Mouse (Mus musculus) megakaryocyte, embryonic 14.5 days (primary cell): Measurements from ENCODE around the gene Gng12.

Experiments used
- FLI1 ChIP-seq: IDR thresholded peaks from 2 replicates; pipeline ENCODE4 v1.6.1; 2012; ENCODE audit warnings: low read length, inconsistent platforms, mixed read lengths
- GATA1 ChIP-seq: IDR thresholded peaks from 3 replicates; pipeline ENCODE4 v1.6.1; 2012; ENCODE audit warnings: mixed read lengths, low read length, inconsistent platforms, borderline replicate concordance

DNA sequence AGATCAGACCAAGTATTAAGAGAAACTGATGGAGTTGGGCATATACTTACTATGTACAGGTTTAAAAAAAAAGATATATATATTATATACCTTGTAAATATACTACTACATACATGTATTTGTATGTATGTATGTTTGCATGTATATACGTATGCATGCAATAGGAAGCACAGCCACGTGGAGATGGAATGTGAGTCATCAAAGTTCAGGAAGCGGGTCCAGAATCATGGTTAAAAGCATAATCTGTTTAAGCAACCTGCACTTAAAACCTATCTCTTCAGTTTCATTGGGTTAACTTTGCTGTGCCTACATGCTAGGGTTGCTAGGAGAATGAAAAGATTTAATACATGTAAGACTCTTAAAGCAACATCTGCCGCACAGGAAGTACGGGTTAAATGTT lies 2.2 kb upstream of the Gng12 start:
- TF ChIP-seq GATA1, result no peak
- TF ChIP-seq FLI1, result no peak
